Mouse (Mus musculus): Measurements from ENCODE around the gene Gm20828.
"Not testable (repeated sequence)": the region's sequence is repeated elsewhere in the genome, so short reads cannot be mapped to it uniquely, and the experiment has no call there.

The Gm20828 gene

DNA sequence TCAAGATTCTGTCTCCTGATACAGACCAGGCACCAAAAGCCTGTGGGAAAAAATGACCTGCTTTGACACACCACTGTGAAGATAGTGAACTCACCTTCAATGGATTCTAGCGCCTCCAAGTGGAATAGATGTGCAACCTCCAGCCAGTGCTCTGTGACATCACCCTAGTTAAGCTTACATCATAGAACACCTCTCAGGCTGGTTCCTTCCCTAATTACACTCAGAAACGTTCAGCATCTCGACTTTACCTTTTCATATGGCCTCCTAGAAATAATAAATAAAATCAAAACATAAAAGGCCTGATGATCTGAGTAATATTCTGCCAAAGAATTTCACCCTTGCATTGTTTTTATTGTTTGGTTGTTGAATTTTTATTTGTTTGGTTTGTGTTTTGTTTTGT, at the start of gene Gm20828:
Gene Gm20828, minus strand, starts transcription at position 101 of the 400 bp plus-strand sequence.
- not testable (repeated sequence) for DNase-seq (ENCODE audit: low spot score)

Measured in T-cell, adult 2 months (primary cell).